Mouse (Mus musculus): ENCODE results near the gene Nxnl1.
"Not testable (repeated sequence)": the region's sequence is repeated elsewhere in the genome, so short reads cannot be mapped to it uniquely, and the experiment has no call there.

The Nxnl1 gene

GRCm38 (mm10) chr8:71558958-71559690 is 7.3 kb downstream of the Nxnl1 start:
- CTCF ChIA-PET = interaction anchor here (0.6 to 1.0 kb wide), 4 partner anchors 28 to 120 kb away, joined by 3 to 4 read pairs (median 3); no protein-coding TSS in a partner anchor

- CTCF ChIA-PET = interaction anchor here (0.6 to 1.0 kb wide), 2 partner anchors 119 to 143 kb away, joined by 3 to 24 read pairs; partner anchors contain the start of gene B3gnt3
Measured at GRCm38 (mm10) chr8:71558071-71558957, 8.1 kb downstream of the Nxnl1 start, which contains the start of gene Tmem221. Gene Tmem221, minus strand, starts transcription at chr8:71558871.

GRCm38 (mm10) chr8:71554644-71555043 is 11.8 kb downstream of the Nxnl1 start:
- CTCF ChIA-PET = no interaction called here

GRCm38 (mm10) chr8:71554001-71554400 is 12.4 kb downstream of the Nxnl1 start:
- CTCF ChIA-PET = no interaction called here

- CTCF ChIA-PET = no interaction called here
Measured at GRCm38 (mm10) chr8:71552770-71553169, 13.6 kb downstream of the Nxnl1 start.

- CTCF ChIA-PET = no interaction called here
Measured at GRCm38 (mm10) chr8:71550754-71551153, 15.6 kb downstream of the Nxnl1 start.

- CTCF ChIA-PET = interaction anchor here (0.9 kb wide), 1 partner anchor 51 kb away, joined by 6 read pairs; no protein-coding TSS in a partner anchor
Measured at GRCm38 (mm10) chr8:71547590-71547989, 18.8 kb downstream of the Nxnl1 start.

GRCm38 (mm10) chr8:71545053-71545452 is 21.3 kb downstream of the Nxnl1 start:
- CTCF ChIA-PET = interaction anchor here (0.6 kb wide), 3 partner anchors 16 to 962 kb away, joined by 3 to 8 read pairs (median 5); no protein-coding TSS in a partner anchor

GRCm38 (mm10) chr8:71543755-71544154 is 22.6 kb downstream of the Nxnl1 start:
- CTCF ChIA-PET = interaction anchor here (0.7 kb wide), 1 partner anchor 380 kb away, joined by 3 read pairs; no protein-coding TSS in a partner anchor

- CTCF ChIA-PET = interaction anchor here (0.5 kb wide), 1 partner anchor 14 kb away, joined by 3 read pairs; no protein-coding TSS in a partner anchor
Measured at GRCm38 (mm10) chr8:71542632-71543343, 23.6 kb downstream of the Nxnl1 start, which contains the start of gene Mvb12a. Gene Mvb12a, plus strand, starts transcription at chr8:71542922.

- CTCF ChIA-PET = no interaction called here
Measured at GRCm38 (mm10) chr8:71537028-71537867, 29.2 kb downstream of the Nxnl1 start, which contains the start of gene Bst2. Gene Bst2, minus strand, starts transcription at chr8:71537456.

- CTCF ChIA-PET = no interaction called here
Measured at GRCm38 (mm10) chr8:71535663-71536062, 30.7 kb downstream of the Nxnl1 start.

- CTCF ChIA-PET = interaction anchor here (1.1 kb wide), 1 partner anchor 126 kb away, joined by 3 read pairs; no protein-coding TSS in a partner anchor
Measured at GRCm38 (mm10) chr8:71534263-71534810, 32.1 kb downstream of the Nxnl1 start.

- CTCF ChIA-PET = not testable (repeated sequence)
Measured at GRCm38 (mm10) chr8:71530735-71531467, 35.5 kb downstream of the Nxnl1 start.

GRCm38 (mm10) chr8:71528362-71529073 is 37.9 kb downstream of the Nxnl1 start:
- CTCF ChIA-PET = interaction anchor here (0.7 kb wide), 1 partner anchor 157 kb away, joined by 3 read pairs; no protein-coding TSS in a partner anchor

- CTCF ChIA-PET = interaction anchor here (0.6 kb wide), 1 partner anchor 14 kb away, joined by 4 read pairs; no protein-coding TSS in a partner anchor
Measured at GRCm38 (mm10) chr8:71527162-71527870, 39.1 kb downstream of the Nxnl1 start.

GRCm38 (mm10) chr8:71526272-71526671 is 40.1 kb downstream of the Nxnl1 start:
- CTCF ChIA-PET = interaction anchor here (0.6 kb wide), 1 partner anchor 13 kb away, joined by 4 read pairs; no protein-coding TSS in a partner anchor

Data from spleen, embryonic (tissue).